Mouse (Mus musculus): ENCODE results near the gene Vmn1r207-ps.
"Not testable (repeated sequence)": the region's sequence is repeated elsewhere in the genome, so short reads cannot be mapped to it uniquely, and the experiment has no call there.

The Vmn1r207-ps gene

GRCm38 (mm10) chr13:22729529-22729928 is at the start of gene Vmn1r207-ps:
TSS of gene Vmn1r207-ps (minus strand) at chr13:22729629.
- DNase-seq (ENCODE audit: low spot score) = not testable (repeated sequence)

GRCm38 (mm10) chr13:22777300-22777699 is 47.9 kb upstream of the Vmn1r207-ps start, which contains the start of gene Vmn1r208:
TSS of gene Vmn1r208 (minus strand) at chr13:22777400.
- not testable (repeated sequence) for DNase-seq (ENCODE audit: low spot score)

GRCm38 (mm10) chr13:22771592-22771991 is 42.2 kb upstream of the Vmn1r207-ps start:
- not testable (repeated sequence) for DNase-seq (ENCODE audit: low spot score)

- no peak for DNase-seq (ENCODE audit: low spot score)
These were observed 18.1 kb upstream of the Vmn1r207-ps start for GRCm38 (mm10) chr13:22747524-22747923.

- DNase-seq (ENCODE audit: low spot score) = not testable (repeated sequence)
These were observed 22.5 kb downstream of the Vmn1r207-ps start for GRCm38 (mm10) chr13:22706947-22707346.

GRCm38 (mm10) chr13:22702951-22703350 is 26.5 kb downstream of the Vmn1r207-ps start:
- DNase-seq (ENCODE audit: low spot score) = not testable (repeated sequence)

All from testis, postnatal 14 days (tissue).